Mouse (Mus musculus) cerebellum, adult 9-11 months (tissue): ENCODE results near the gene Aqp9.
"Not testable (repeated sequence)": the region's sequence is repeated elsewhere in the genome, so short reads cannot be mapped to it uniquely, and the experiment has no call there.

Source experiments
- DNase-seq: peaks from one replicate; pipeline ENCODE4 v3.0.0; 2022

Gene Aqp9

GRCm38 (mm10) chr9:71135073-71135472 lies 33.4 kb downstream of the Aqp9 start:
- DNase-seq = no peak

GRCm38 (mm10) chr9:71133190-71133589 lies 35.3 kb downstream of the Aqp9 start:
- no peak for DNase-seq

DNA sequence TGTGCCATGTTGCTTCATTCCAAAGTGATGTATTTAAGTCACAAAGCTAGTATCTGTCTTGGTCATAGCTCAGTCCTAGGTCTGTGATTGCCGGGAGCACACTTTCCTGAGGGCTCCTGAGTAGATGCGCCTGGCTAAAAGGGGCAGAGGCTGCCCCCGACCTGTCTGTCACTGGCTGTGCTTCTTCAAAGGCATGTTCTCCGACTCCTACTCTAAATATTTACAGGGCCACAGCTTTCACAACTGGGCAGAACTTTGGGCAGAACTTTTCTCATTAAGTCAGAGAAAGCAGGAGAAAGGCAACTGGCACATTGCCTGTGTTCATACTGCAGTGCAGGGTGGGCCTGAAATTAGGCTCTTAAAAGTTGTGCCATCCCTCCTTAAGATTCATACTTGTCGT lies 36.7 kb downstream of the Aqp9 start:
- DNase-seq = no peak

DNA sequence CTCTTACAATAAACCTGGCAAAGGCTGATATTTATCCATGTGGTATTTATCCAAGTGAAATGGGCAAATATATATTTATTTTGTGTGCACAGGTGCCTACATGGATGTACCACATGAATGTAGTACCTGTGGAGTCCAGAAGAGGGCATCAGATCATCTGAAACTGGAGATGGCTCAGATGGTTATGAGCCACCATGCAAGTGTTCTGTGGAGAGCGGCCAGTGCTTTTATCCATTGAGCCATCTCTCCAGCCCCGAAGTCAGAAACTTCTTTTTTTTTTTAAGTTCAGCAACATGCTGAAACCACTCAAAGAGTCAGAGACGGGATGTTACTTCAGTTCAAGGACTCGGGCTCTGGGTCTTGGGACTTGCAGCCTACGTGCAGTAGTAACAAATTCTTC lies 39.6 kb downstream of the Aqp9 start:
- DNase-seq = peak; percentile 12

GRCm38 (mm10) chr9:71126205-71126604 lies 42.3 kb downstream of the Aqp9 start:
- peak; percentile 16 for DNase-seq

GRCm38 (mm10) chr9:71123095-71123494 lies 45.4 kb downstream of the Aqp9 start:
- not testable (repeated sequence) for DNase-seq

- DNase-seq = no peak
Measured at GRCm38 (mm10) chr9:71120924-71121323, 47.6 kb downstream of the Aqp9 start.

GRCm38 (mm10) chr9:71113166-71113565 lies 55.3 kb downstream of the Aqp9 start:
- DNase-seq = peak; percentile 6

DNA sequence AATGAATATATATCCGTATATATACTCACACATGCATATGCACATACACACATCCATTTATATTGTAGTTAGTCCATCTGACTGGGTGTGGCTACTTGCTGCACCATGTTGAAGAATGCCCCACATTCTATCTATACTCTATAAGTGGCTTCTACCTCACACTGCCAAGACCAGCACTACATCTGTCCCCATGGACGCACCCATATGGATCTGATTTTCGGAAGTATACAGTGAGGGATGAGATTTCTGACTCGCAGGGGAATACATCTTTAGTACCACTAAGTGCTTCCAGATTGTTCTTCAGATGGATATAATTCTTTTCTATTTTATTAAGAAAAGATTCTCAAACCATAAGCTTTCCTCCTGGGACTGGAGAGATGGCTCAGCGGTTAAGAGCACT lies 65.0 kb downstream of the Aqp9 start:
- no peak for DNase-seq

GRCm38 (mm10) chr9:71094066-71094465 lies 74.4 kb downstream of the Aqp9 start:
- no peak for DNase-seq

- peak; percentile 63 for DNase-seq
Measured at GRCm38 (mm10) chr9:71092038-71092437, 76.4 kb downstream of the Aqp9 start.

DNA sequence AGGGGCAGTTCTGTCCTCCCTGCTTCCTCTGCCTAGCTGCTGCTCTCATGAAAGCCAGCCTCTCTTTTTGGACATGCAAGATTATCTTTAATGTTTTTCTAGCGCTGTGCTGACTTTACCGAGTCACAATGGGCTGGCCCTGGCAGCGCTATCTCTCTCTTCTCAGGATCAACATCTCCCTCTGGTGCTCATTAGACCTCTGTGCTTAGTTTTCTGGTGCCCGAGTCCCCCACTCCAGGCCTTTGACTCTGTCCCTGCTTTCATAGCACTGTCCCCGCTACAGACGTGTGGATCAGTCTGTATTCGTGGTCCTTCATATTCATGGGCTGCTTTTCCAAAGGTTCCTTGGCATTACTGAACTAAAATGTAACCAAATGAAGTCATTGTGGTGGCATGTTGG lies 89.3 kb downstream of the Aqp9 start:
- no peak for DNase-seq

DNA sequence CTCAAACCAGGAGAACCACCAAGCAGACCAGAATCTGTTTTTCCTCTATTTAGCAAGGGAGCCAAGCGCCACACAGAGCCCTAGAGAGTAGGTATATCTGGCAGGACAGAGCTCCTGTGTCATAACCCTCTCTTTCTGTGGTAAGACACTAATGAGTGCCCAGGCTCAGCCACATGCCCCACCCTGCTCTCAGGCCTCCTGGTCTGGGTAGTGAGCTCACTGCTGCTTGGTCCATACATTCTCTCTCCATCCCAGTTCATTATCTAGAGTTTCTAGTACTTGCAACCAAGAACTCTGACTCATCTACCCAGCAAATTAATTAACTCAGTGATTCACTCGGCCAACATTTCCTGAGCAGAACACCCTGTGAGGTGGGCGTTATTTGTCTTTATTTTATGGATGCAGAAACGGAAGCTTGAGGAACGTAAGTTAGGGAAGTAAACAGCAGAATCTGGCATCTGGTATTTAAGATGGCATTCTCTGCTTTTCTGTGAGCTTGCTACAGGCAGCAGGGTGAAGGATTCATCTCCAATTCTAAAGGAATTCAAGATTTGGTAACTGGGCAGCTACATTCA lies 91.1 kb downstream of the Aqp9 start:
- no peak for DNase-seq

DNA sequence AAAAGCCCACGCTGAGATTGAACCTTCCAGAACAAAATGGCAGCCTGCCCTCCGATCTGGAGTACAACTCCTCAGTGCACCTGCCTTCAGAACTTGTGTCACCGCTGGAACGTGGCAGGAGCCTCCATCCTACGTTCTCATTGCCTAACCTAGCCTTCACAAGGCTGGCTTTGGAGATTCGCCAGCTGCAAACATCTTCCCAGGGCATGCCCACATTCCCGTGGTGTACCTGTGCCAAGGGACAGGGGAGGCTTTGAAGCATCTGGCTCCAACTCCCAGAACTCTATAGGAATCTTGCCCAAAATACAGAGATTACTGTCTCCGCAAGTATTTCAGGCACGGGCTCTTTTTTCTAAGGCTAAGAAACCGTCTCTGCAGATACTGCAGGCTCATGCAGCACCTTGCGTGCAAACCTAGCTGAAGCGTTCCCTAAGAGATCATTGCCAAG lies 92.3 kb downstream of the Aqp9 start:
- peak; percentile 28 for DNase-seq

GRCm38 (mm10) chr9:71073831-71074230 lies 94.7 kb downstream of the Aqp9 start:
- peak; percentile 59 for DNase-seq

DNA sequence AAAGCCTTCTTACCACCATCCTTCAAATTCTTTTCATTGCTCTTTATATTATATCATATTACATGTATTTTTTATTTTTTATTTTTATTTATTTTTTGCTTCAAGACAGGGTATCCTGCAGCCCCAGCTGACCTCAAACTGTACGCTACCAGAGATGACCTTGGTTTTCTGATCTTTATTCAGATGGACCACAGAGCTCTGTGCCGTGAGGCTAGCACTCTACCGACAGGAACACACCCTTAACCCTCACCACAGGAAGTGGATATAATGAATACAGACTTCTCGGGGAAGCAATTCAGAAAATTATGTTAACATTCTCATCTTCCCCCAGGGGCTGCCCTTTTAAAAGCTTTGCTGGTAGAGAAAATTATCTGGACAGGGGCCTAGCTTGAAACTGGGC lies 95.4 kb downstream of the Aqp9 start:
- no peak for DNase-seq

GRCm38 (mm10) chr9:71072502-71072901 lies 96.0 kb downstream of the Aqp9 start:
- DNase-seq = peak; percentile 39

DNA sequence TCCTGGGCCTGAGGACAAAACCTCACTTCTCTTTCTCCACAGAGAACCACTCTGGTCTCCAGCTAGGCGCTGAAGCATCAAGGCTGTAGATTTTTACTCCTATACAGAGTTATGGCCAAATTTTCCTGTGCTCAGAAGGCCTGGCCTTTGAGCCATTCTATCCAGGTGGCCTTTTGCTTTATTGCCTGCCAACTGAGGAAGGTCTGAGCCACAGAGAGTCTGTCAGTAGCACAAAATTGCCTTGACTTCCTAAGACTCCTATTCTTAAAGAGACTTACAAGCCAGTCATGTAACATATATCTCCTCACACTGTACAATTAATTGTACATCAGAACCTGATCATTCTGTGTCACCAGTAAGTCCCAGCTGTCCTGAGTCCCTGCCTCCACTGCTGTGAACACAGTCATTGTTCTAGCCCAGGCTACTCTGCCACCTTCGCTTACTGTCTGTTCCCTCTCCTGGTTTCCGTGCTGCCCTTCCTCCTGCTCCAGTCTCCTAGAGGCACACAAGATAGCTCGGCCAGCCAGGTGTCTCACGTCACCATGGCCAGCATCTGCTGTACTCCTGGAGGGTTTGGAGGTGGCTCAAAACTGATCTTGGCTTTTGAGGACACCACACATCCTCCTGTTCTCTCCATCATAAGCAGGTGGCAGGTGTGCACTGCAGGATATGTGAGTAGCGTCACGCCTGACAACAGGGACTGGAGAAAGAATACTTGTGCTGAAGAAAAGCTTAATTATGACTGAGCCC lies 96.7 kb downstream of the Aqp9 start:
- DNase-seq = peak; percentile 92

- DNase-seq = no peak
Measured at GRCm38 (mm10) chr9:71070628-71071027, 97.9 kb downstream of the Aqp9 start.

- DNase-seq = no peak
Measured at GRCm38 (mm10) chr9:71068866-71069390, 99.6 kb downstream of the Aqp9 start.

DNA sequence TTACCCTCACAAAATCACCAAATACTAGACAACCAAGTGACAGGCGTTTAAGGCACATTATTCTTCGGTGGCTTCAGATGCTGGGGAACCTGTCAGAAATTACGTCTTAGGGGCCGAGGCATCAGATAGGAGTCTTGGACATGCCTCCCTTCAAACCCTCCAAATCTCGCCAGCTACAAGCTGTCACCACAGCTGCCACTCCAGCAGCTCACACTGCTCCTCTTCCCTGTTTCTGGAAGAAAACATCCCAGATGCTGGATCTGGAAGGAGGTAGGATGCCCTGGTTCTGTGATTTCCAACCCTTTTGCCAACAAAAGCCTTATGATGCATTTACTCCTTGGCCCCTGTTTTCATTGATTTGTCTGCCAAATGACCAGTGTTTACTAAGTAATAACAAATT lies 101.3 kb downstream of the Aqp9 start:
- DNase-seq = no peak

- DNase-seq = no peak
Measured at GRCm38 (mm10) chr9:71066491-71066890, 102.0 kb downstream of the Aqp9 start.

GRCm38 (mm10) chr9:71065343-71065875 lies 103.1 kb downstream of the Aqp9 start:
- DNase-seq = no peak

DNA sequence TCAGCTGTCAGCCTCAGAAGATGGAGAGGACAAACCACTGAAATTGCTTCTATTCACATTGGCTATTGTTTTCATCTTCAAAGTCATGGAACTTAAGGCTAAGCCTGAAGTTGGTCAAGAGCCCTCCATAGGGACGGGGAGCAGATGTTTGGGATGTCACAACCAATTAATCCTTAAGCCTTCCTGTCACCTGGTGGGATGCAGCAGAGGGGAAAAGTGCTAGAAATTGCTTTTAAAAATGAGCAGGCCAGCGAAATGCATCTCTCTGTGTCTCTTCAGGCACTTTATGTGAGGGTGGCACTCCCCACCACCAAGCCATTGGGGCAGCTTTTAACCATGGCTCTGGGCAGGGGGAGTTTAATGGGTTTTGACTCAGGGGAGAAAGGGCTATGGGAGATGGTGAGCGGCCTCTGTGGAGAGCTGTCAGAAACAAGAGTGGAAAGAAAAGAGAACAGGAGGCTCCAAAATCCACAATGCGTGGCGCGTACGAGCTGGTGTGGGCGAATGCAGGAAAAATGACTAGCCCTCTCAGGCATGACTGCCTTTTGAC lies 104.1 kb downstream of the Aqp9 start:
- no peak for DNase-seq
